8 mouse cellular contexts compared by ENCODE assay signal in the genomic region with DNA sequence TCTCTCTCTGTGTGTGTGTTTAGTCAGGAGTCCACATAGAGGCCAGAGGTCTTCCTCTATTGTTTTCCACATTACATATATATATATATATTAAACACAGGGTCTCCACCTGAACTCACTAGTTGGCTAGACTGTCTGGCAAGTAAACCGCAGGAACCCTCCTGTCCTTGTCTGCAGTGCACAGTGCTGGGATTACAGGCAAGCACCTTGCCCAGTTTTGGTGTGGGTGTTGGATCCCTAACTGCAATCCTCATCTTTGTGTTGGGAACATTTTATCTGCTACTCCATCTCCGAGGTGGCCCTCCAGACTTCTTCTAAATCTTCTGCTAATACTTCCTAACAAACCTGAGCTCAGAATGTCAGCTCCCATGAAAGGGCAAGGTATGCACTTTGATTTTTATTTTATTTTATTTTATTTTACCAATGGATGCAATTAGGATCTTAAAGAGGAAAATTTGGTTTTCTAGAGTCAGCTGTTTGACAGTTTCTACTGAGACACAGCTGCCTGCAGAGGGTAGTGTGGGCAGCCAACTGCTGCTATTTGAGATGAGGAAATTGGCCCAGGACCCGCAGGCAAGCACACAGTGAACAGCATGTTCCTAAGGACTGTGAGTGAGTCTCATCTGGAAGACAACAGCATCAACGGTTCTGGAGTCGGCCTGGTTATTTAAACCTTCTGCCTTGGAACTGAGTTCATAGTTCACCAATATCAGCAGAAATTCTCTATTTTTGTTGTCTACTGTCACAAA.
DNase-seq lines count a peak whose midpoint lies in the region; ATAC-seq lines count a peak whose summit lies in the region.
"Had no signal": no experiment of that assay in that cellular context is flagged by ENCODE, and none has a peak within 500 bp of the region (broad histone marks: within the 10 kb centered on the region; RNA-seq: fewer than 3 reads in every experiment).

No protein-coding gene starts in this region.

- no peak overlapping the region for H3K4me2 ChIP-seq in forebrain, embryonic 16.5 days (ENCODE audit: low read length)
- H3K4me2 ChIP-seq: limb, embryonic 13.5 days had no signal

- H3K4me3 ChIP-seq in forebrain, embryonic 16.5 days (replicated peaks; ENCODE audit: low read length), result no peak overlapping the region
- H3K4me3 ChIP-seq: limb, embryonic 13.5 days had no signal

- H3K9me3 ChIP-seq in forebrain, embryonic 16.5 days (ENCODE audit: control insufficient read depth, low read length), result no peaks in the 10 kb centered on the region
- H3K9me3 ChIP-seq: limb, embryonic 13.5 days had no signal

- DNase-seq in ovary, adult 18-20 months (ENCODE audit: low spot score), result peak; percentile 44
- DNase-seq in ovary, postnatal 14 days (ENCODE audit: low spot score), result no peak
- DNase-seq in gonadal fat pad, adult 2 months (ENCODE audit: low read depth), result peak; percentile 63
- DNase-seq in layer of hippocampus, adult 9-11 months, result peak; percentile 65
- DNase-seq in right cerebral cortex, postnatal 36 days (ENCODE audit: low spot score in 2 of 2), result peak; percentile 31 to 46
- DNase-seq in yolk sac, embryonic 10.5 days (ENCODE audit: low spot score), result no peak

- ATAC-seq in forebrain, embryonic 16.5 days, result no peak

- H3K36me3 ChIP-seq in forebrain, embryonic 16.5 days (ENCODE audit: control insufficient read depth, insufficient read depth), result no peaks in the 10 kb centered on the region
- H3K36me3 ChIP-seq: limb, embryonic 13.5 days had no signal

- 75% methylated on average over 5 of the region's 5 CpGs for WGBS in forebrain, embryonic 16.5 days

- no peak overlapping the region for H3K9ac ChIP-seq in forebrain, embryonic 16.5 days (replicated peaks; ENCODE audit: low read depth, low read length)
- H3K9ac ChIP-seq: limb, embryonic 13.5 days had no signal

- H3K27me3 ChIP-seq in forebrain, embryonic 16.5 days (replicated peaks; ENCODE audit: control insufficient read depth, insufficient read depth, low read length), result no peaks in the 10 kb centered on the region
- H3K27me3 ChIP-seq: limb, embryonic 13.5 days had no signal

- H3K4me1 ChIP-seq in forebrain, embryonic 16.5 days (replicated peaks; ENCODE audit: control insufficient read depth, insufficient read depth, low read length), result no peaks in the 10 kb centered on the region

- no peak overlapping the region for H3K27ac ChIP-seq in forebrain, embryonic 16.5 days (ENCODE audit: low read length)
- H3K27ac ChIP-seq: limb, embryonic 13.5 days had no signal

Comparison
In these comparisons a context has a peak if more than half of its experiments do, and no peak if none do; other contexts are left out.
1. DNase-seq: peak in ovary, adult 18-20 months (single experiment), gonadal fat pad, adult 2 months (single experiment), layer of hippocampus, adult 9-11 months (single experiment) and right cerebral cortex, postnatal 36 days (2 of 2); none in ovary, postnatal 14 days (single experiment) and yolk sac, embryonic 10.5 days (single experiment).